Mouse (Mus musculus) heart, postnatal 0 days (tissue): ENCODE results near the gene Hspa14.

Experiments used
- CTCF ChIP-seq: IDR thresholded peaks from 2 replicates; pipeline ENCODE4 v1.5.1; 2016; ENCODE audit warnings: antibody characterized with exemption, control low read depth, low read depth
- EP300 ChIP-seq: IDR thresholded peaks from 2 replicates; pipeline ENCODE4 v1.6.1; 2016; ENCODE audit warnings: antibody characterized with exemption, low read depth

DNA sequence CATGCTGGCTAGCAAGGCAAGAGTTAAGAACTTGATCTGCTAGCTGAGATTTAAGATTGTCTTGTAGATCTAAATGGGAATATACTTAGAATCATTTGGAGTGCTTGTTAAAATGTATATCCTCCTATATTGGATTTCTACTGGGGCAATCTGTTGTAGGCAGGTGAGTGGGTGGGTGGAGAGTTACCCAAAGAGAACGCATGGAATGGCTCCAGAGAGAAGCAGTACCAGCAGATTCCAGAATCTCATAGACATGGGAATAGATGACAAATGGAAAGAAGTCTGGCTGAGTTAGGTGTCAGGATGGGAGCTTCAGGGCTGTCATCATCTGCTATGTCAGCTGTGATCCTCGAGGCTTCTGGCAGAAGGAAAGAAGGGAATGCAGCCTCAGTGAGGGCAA is 63.2 kb downstream of the Hspa14 start:
- TF ChIP-seq CTCF = no peak
- TF ChIP-seq EP300 = no peak
